Mouse (Mus musculus) telencephalon, adult 2 months (tissue): ENCODE results near the gene Thada.
A peak's percentile ranks its signal among the peaks of the same experiment; 100 is the strongest.

ENCODE experiments used
- DNase-seq: peaks from one replicate; pipeline ENCODE4 v3.0.0-alpha.2; 2011; ENCODE audit warnings: low read depth, low spot score

The Thada gene

DNA sequence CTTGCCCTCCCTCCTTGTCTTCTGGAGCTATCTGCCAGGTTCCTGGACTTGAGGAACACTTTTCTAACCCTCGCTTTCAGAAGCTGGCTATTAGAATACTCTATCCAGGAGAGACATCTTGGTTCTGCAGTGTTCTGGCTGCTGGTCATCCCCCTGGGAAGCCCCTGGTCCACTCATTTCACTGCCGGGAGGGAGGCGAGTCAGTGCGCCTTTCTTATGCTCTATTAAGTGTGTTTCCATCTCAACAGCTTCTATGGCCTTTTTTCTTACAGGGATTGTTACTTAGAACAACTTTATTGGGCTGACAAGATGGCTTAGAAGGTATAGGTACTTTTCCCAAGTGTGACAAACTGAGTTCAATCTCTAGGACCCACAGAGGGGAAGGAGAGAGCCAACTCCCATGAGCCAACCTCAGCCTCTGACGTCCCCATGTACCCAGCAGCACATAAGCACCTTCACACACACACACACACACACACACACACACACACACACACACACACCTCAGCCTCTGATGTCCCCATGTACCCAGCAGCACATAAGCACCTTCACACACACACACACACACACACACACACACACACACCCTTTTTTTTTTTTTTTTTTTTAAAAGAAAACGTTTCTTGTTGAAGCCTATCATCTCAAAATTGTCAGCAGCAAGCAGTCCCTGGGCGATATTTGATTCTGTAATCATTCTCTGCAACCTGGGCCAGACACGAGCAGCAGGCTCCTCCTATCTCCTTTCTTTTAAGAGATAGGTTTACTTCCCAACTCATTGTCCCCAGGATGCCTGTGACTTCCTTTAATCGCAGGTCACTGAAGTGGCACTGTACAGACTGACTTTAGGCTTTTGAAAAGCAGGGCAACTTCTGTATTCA is 113.9 kb downstream of the Thada start:
- no peak for DNase-seq

DNA sequence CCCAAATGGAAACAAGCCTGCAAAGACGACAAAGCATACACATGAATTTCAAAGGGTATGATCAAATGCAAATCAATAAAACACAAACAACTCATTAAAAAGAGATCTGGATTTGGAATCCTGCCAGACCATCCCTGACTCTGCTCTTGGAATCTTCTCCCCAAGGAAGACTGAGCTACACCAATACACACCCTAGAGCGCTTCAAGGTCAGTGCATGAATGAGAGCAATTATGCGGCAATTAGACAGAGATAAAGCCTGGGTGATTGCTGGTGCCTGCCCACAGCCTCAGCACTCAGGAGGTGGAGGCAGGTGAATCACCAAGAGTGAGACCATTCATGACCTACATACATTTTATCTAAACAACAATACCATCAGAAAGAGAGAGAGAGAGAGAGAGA is 114.7 kb downstream of the Thada start:
- no peak for DNase-seq

DNA sequence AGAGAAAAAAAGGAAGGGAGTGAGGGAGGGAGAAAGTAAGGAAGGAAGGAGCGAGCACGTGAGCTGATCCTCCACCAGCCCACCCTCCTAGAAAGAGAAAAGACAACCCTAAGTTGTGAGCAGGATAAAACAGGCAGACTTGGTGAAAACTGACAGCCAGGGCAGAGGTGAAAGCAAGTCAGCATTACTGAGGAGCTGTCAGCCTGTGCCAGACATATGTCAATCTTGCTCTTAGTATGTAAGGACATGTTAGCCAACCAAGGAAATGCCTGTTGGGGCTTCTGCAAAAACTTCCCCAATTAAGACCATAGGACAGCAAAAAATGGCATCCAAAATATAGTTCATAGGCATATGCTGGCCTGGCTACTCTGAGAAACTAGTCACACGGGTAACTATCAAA is 117.1 kb downstream of the Thada start:
- no peak for DNase-seq

DNA sequence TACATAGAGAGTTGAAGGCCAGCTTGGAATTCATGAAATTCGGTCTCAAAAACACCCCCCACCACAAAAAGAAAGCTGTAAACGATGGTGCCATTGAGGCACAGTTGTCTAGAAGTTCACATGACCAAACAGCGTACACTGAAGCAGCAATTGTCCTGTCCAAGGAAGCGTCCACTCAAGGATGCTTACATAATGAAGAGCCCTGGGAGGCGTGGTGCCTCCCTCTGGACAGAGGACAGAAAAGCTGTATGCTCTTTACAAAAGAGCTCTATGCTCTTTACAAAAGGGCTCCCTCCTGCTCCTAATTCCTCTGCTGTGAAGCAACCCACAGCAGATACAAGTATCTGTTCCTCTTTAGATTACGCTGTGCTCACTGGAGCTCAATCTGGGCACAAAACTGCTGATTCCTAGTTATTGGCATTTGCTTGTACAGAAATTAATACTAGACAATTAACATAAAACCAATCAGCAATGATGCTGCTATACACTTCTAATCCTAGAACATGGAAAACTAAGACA is 123.6 kb downstream of the Thada start:
- no peak for DNase-seq

DNA sequence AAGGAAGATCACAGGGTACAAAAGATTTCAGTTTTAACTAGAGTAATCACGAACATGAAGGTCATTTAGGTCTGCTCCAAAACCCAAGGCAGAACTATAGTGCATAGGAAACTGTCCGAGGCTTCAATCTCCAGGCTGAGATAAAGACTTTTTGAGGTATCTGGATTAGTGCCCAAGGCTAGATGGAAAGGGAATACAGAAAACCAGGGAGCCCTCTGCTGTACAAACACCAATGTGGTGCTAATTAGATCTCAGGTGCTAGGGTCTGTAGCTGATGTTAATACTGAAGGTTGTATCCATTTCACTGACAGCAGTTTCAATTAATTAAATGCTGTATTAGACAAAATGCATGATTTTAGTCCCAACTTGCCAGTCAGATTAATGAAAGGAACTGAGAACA is 124.3 kb downstream of the Thada start:
- DNase-seq: no peak

DNA sequence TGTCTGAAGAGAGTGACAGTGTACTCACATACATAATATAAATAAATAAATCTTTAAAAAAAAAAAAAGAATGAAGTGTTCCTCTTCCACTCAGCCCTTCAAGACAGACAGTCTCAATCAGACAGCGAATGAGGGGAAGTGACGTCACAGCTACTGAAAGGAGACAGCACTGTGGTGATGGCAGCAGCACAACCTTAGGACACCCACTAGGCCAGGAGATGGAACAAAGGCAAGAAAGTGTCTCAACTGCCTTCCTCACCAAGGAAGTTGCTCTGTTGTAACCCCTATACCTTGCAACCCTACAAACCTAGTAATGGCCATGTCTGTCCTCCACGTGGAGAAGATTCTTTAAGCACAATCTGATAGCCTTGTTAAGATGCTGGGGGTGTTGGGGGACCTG is 125.4 kb downstream of the Thada start:
- no peak for DNase-seq

DNA sequence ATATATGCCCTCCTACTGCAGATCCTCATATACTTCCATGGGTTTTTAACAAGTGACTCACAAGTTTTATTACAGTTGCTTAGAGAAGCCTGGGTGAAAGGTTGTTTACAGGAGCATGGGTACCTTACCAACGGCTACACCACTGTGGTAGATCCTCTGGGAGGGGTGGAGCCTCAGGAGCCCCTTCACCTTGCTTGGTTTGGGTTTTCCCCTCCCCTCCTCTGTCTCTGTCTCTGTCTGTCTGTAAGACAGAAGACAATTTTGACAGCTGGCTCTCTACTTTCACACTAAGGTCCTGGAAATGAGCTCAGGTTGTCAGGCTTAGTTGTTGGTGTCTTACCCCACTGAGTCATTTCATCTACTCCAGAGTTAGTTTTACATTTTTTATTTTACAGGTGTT is 130.0 kb downstream of the Thada start:
- no peak for DNase-seq

DNA sequence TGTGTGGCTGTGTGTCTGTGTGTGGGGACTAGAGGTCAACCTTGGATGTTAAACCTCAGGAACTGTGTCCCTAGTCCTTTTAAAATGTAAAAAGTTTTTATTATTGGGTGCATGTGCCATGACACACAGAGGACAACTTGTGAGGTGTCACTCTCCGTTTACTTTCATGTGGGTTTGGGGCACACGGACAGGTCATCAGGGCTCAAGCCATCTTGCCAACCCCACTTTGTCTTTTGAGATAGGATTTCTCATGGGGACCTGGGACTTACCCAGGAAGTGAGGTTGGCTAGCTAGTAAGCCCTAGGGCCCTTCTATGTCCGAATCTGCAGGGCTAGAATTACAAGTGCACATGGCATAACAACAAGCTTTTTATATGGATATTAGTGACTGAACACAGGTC is 130.9 kb downstream of the Thada start:
- no peak for DNase-seq

DNA sequence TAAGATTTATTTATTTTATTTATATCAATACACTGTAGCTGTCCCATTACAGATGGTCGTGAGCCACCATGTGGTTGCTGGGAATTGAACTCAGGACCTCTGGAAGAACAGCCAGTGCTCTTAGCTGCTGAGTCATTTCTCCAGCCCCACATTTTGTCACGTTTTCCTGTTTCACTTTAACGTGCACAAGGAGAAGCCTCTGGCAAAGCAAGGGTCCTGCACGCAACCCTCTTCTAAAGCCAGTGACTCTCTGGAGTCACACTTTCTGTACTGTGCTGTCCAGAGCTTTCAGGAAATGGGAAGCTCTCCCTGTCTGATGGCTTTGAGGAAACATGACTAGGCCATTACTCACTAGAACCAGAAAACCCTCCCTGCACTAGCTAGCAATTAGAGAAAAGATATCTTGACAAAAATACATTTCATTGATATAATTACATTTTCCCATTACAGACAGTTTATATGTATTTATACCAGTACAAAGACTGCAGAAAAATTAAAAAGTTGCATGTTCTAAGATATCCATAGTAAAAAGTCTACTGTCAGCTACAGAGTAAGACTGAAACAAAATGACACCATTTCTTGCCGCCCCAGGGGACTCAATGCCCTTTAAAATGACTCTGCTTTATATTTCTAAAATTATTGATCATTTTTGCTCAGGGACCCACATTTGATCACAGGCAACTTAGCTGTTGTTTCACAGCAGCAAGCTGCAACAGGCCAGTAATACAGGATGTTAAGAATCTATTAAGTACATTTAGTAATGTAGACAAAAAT is 131.6 kb downstream of the Thada start:
- DNase-seq: no peak

DNA sequence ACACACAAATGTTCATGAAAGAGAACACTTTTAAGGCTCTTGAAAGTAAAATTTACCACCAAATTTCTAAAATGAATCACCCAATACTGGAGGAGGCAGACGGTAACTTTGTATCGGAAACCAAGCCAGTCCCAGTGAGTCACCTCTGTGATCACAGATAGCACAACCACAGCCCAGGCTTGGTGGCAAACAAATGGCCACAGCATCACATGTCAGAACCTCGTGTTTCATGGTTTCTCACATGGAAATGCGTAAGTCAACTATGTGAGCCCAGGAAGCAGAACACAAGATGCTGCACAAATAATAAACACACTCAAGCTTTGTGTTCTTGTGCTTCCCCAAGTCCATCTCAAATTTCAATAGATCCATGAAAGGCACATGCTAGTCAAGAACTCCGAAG is 133.1 kb downstream of the Thada start:
- DNase-seq: no peak

DNA sequence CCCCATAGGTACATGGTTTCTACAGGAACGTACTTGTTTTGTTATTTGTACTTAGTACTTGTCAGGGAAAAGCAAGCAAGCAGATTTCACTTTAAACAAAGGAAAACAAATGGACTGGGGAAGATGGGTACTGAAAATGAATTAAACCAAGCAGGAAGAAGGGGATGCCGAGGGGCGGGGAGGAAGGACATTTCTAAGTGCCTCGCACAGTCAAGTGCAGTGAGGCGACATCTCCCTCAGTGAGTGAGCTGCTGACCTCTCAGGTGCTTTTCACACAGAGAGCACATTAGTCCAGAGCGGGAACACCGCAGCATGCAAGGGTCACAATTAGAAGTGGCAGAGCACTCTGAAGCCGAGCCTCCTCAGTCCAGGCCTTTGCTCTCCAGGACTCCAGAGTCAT is 135.0 kb downstream of the Thada start:
- no peak for DNase-seq

DNA sequence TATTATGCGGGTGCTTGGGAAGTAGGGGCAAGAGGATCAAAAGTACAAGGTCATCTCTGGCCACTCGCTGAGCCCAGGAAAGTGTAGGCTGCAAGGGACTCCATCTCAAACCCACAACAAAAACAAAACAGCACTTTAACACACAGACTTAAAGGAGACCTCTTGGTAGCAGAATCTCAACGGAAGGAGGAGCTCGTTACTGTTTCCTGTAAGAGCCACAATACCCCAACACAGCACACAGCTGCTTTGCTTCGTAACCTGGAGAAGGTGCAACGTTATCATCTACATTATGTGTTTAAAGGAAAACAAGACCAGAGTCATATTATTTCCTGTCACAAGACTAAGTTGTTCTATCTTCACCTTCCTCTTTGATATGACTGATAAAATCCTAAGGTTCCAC is 135.5 kb downstream of the Thada start:
- DNase-seq: no peak

DNA sequence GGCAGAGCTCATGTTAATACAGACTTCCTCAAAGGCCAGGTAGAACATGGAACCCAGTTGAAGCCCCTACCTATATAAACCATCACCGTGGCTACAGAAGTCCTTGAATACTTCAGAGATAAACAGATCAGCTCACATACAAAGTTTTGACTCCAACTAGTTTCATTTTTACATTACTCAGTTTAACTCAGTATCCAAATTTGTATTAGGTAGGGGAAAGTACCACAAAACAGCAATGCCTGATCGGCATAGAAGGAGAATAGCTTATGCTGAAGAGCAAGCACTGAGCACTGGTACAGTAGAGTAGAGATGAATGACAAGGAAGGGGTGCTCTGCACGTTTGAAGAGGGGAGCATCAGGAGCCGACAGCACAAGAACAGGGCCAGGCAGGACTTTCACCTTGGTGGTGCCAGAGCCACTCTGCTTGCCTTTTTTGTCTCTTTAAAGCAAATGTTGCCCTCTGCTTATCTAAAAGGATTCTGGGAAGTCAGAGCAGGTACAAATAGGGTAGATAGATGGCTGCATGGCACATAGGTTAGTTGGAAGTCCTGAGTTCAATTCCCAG is 136.0 kb downstream of the Thada start:
- DNase-seq: no peak

DNA sequence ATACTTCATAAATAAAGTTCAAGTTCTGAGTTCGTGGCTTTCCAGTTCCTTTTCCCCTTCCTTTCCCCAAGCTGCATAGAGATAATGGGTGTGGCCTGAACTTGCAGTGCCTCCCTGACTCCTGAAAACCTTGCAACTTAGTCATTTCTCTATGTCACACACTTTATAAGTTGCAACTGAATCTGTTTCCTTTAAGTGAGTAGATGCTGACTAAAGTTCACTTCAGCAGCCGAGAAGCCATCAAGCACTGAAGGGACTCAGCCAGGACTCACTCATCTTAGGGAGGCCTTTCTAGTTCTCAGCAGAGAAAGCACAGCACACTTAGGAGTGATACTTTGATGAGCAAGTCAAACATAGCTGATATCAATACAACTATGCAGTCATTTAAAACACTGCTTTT is 137.5 kb downstream of the Thada start:
- no peak for DNase-seq

DNA sequence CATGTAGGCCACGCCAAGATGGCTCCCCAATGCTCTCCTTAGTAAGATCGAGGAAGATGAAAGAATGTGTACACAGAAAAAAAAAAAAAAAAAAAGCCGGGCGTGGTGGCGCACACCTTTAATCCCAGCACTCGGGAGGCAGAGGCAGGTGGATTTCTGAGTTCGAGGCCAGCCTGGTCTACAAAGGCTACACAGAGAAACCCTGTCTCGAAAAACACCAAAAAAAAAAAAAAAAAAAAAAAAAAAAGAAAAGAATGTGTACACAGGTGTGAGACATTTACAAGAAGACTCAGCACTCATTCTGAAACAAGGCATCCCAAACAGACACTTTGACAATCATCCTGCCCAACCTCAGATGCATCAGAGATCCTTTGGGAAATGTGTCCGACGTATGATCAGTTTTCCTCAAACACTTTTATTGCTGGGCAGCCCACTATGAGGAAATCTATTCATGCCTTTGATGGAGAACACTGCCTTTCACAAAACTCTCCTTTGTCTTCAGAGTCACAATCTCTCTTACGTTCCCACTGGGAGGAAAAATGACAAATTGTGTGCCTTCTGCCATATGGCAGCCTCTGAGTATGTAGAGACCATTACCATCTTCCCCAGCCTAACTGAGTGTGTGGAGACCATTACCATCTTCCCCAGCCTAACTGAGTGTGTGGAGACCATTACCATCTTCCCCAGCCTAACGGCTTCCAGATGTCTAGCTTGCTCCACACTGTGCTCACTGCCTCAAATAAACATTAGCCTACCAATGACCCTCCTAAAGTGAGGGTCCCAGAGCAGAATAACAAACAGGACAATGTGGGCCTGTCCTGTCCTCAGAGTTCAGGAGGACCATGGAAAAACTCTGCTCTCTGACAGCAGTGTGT is 138.7 kb downstream of the Thada start:
- no peak for DNase-seq

DNA sequence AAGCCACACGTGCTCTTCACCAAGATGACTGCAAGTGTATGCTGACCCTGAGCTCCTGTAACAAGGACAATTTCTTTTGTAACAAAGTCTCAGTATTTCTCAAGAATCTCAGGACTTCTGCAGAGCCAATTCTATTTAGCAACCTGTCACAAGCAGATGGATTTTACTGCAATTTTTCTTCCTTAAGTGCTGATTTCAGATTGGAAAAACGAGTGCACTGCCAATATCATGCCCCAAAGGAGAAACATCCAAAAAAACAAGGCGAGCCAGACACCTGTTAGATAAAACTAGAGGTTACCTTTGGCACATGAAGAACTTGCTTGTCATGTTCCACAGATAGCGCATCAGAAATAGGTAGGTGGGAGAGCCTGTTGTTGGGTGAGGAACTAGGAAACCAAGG is 143.8 kb downstream of the Thada start:
- no peak for DNase-seq

DNA sequence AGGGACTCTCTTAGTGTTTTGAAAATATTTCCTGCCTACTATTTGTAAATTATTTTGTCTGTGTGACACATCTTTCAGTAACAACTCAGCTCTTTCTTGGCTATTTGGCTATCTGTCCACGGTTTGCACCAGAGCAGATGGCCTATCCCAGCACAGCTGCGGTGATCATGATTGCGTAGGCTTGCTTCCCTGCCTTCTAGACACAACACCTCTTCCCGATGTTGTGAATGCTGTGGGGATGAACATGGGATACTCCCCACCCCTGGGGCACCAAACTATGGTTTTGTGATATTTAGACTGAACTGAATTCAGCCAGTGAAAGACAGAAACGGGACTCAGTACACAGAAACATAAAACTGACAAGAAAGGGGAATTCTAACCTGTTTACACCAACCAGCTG is 144.7 kb downstream of the Thada start:
- DNase-seq: no peak

DNA sequence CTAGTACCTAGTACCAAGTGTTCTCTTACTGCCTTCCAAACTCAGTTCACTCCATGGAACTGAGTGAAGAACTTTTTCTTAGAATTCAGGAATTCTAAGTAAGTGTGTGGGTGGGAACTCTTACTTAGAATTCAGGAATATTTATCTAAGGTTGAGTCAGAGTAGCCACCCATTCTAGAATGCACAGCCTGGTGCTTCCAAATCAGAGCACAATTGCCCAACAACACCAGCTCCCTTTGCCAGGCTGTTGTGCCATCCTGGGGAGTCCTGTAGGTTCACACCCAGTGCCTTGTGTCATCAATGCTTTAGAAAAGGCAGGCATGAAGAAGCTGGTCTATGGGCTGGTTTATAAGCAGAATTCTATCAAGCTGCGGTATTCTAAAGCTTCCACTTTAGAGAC is 145.4 kb downstream of the Thada start:
- peak; percentile 70 for DNase-seq

DNA sequence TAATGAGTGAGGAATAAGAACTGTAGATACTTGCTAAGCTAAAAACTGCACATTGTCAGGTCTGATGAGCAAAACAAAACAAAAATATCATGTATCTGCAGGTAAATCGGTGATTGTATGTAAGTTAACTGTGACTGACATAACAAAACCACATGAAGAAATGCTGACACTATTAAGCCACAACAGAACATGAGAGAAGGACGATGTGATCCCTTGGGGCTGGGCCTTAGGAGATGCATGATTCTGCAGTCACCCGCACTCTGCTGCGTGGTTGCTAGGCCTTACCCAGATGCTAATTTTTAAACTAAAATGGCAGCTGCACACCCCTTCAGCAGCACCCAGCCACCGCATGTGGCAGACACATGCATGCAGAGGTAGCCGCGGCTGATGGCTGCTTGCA is 151.7 kb downstream of the Thada start:
- DNase-seq: no peak

DNA sequence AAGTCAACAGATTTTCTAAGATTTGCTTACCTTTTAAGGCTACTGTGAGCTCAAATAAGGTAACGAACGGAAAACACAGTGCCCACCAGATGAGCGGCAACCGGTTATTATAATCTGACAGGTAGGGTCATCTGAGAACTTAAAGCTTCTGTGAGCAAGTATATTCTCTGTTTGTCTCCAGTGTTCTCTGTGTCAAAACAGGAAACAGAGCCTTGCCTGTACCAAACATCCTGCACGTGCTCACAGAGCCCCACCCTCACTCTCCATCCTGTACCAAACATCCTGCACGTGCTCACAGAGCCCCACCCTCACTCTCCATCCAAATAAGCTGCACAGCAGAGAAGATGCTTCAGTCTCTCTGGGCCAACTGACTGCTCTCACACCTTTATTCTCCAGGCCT is 152.5 kb downstream of the Thada start:
- DNase-seq: no peak

DNA sequence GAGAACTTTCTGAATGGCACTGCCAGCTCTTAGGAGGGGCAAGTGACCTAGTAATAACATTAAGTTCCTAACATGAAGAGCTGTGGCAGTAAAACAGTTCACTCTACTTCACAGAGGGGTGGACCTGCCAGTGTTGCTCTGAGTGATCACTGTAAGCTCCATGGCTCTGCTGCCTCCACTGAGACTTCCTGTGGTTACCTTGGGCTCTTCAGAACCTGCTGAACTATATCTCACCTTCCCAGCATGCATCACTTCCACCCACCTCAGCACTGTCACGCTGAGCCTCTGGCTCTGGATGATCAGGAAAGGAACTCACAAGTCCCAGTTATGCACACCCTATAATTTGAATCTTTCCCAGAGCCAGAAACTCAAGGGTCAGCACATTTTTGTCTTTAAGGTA is 159.9 kb downstream of the Thada start:
- DNase-seq: no peak

DNA sequence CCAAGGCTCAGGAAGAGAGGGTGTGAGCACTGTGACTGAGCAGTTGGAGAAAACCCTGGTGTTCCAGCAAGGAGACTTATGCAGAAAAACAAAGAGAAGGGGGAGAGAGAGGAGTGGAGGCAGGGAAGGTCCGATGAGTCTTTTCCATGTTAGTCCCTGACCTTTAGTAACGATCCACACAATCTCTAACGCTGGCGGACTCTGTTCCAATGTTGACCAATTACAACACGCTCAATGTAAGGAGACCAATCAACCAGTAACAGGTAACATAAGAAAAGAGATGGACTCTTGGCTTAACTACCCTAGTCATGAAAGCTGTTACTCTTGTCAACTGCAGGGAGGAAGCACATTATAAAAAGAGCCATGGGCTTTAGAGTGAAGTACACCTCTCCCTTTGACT is 160.9 kb downstream of the Thada start:
- DNase-seq: no peak
